Mouse (Mus musculus): ENCODE measurements around the gene Inpp5d.
A peak's percentile ranks its signal among the peaks of the same experiment; 100 is the strongest.

Gene Inpp5d

GRCm38 (mm10) chr1:87620211-87620668, at the start of gene Inpp5d:
Inpp5d (plus strand) TSS chr1:87620312.
- no peak for DNase-seq (ENCODE audit: extremely low spot score)

- no peak for DNase-seq (ENCODE audit: extremely low spot score)
Observed at GRCm38 (mm10) chr1:87573261-87573660, 46.9 kb upstream of the Inpp5d start.

- DNase-seq (ENCODE audit: extremely low spot score) = no peak
Observed at GRCm38 (mm10) chr1:87573800-87574215, 46.3 kb upstream of the Inpp5d start, which contains the start of gene Ngef. Ngef (minus strand) TSS chr1:87573870.

- DNase-seq (ENCODE audit: extremely low spot score) = no peak
Observed at GRCm38 (mm10) chr1:87574353-87574752, 45.8 kb upstream of the Inpp5d start.

GRCm38 (mm10) chr1:87574785-87575184, 45.3 kb upstream of the Inpp5d start:
- no peak for DNase-seq (ENCODE audit: extremely low spot score)

GRCm38 (mm10) chr1:87578965-87579364, 41.1 kb upstream of the Inpp5d start:
- DNase-seq (ENCODE audit: extremely low spot score) = no peak

GRCm38 (mm10) chr1:87580824-87581223, 39.3 kb upstream of the Inpp5d start:
- DNase-seq (ENCODE audit: extremely low spot score) = peak; percentile 51

- no peak for DNase-seq (ENCODE audit: extremely low spot score)
Observed at GRCm38 (mm10) chr1:87589162-87589561, 30.9 kb upstream of the Inpp5d start.

GRCm38 (mm10) chr1:87589980-87590379, 30.1 kb upstream of the Inpp5d start:
- no peak for DNase-seq (ENCODE audit: extremely low spot score)

- no peak for DNase-seq (ENCODE audit: extremely low spot score)
Observed at GRCm38 (mm10) chr1:87594261-87594660, 25.9 kb upstream of the Inpp5d start.

- DNase-seq (ENCODE audit: extremely low spot score) = no peak
Observed at GRCm38 (mm10) chr1:87594671-87595070, 25.4 kb upstream of the Inpp5d start.

- no peak for DNase-seq (ENCODE audit: extremely low spot score)
Observed at GRCm38 (mm10) chr1:87600533-87600932, 19.6 kb upstream of the Inpp5d start.

- DNase-seq (ENCODE audit: extremely low spot score) = no peak
Observed at GRCm38 (mm10) chr1:87601801-87602200, 18.3 kb upstream of the Inpp5d start.

GRCm38 (mm10) chr1:87603389-87603788, 16.7 kb upstream of the Inpp5d start:
- DNase-seq (ENCODE audit: extremely low spot score) = no peak

GRCm38 (mm10) chr1:87605296-87605695, 14.8 kb upstream of the Inpp5d start:
- no peak for DNase-seq (ENCODE audit: extremely low spot score)

GRCm38 (mm10) chr1:87607385-87608091, 12.6 kb upstream of the Inpp5d start:
- no peak for DNase-seq (ENCODE audit: extremely low spot score)

GRCm38 (mm10) chr1:87608416-87609046, 11.6 kb upstream of the Inpp5d start:
- peak; percentile 61 for DNase-seq (ENCODE audit: extremely low spot score)

- DNase-seq (ENCODE audit: extremely low spot score) = no peak
Observed at GRCm38 (mm10) chr1:87614576-87615295, 5.4 kb upstream of the Inpp5d start.

GRCm38 (mm10) chr1:87620693-87621092, 581 bp downstream of the Inpp5d start:
- DNase-seq (ENCODE audit: extremely low spot score) = no peak

GRCm38 (mm10) chr1:87621146-87621857, 1.2 kb downstream of the Inpp5d start:
- DNase-seq (ENCODE audit: extremely low spot score) = no peak

GRCm38 (mm10) chr1:87621858-87622279, 1.8 kb downstream of the Inpp5d start:
- no peak for DNase-seq (ENCODE audit: extremely low spot score)
